Mouse (Mus musculus) embryonic stem cell, embryonic (primary cell): ENCODE data around the gene Gzmk.

Experiments
- CTCF ChIA-PET, 4 experiments: fragments of 300-600 bp in 2 of 4; fragments of 350-600 bp in 2 of 4; sonication (Branson Sonifier 250); formaldehyde crosslinking; loops; one replicate each; lab custom pipeline; 2022; ENCODE audit warnings: inconsistent platforms in 2 of 4; lab: Charles Lee
- POLR2A ChIA-PET, 4 experiments: fragments of 300-600 bp in 2 of 4; fragments of 350-600 bp in 2 of 4; sonication (Branson Sonifier 250); formaldehyde crosslinking; loops; one replicate each; lab custom pipeline; 2022; ENCODE audit warnings: antibody characterized with exemption in 4 of 4, inconsistent platforms in 1 of 4; lab: Charles Lee

The Gzmk gene

DNA sequence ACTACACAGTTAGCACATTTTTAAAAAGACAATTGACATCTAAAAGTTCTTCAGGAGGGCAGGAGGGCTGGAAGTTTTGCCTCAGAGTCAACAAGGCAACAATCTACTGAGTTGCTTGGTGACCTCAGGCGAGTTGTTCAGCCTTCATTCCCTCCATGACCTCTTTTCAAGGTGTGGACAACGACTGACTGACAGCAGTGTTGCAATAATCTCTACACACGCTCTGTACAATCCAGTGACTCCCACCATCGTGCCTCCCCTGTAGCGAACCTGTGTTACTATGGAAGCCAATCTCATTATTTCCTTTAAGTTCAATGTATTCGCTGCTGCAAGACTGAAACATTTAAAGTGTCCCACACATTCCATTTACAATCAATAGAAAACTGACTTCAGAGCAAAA, 3.9 kb downstream of the Gzmk start:
- CTCF ChIA-PET: interaction anchor here in 1 of 4 experiments (0.7 kb wide), 1 partner anchor 396 kb away, joined by 6 read pairs; the partner anchor contains the start of gene Snx18
- POLR2A ChIA-PET: interaction anchor here in 2 of 4 experiments (0.7 kb wide), 2 partner anchors 13 to 93 kb away, joined by 3 read pairs; no protein-coding TSS in a partner anchor

DNA sequence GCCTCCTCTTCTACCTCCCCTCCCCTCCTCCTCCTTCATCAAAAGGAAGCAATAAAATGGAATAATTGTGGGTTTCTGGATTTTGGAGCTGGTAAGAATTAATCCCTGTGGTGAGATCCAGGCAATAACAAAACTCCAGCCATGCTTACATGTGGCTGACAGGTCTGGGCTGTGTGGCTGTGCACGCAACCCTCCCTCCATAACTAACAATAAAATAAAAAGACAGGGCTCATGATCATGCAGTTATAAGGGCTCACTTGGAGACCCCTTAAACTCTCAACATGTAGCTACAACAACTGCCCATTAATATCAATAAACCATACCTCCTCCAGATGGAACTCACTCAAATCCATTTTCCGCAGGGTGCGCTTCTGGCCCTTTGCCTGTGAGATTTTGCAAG, 11.8 kb downstream of the Gzmk start:
- POLR2A ChIA-PET: interaction anchor here in 1 of 4 experiments (0.6 to 0.8 kb wide), 2 partner anchors 12 to 243 kb away, joined by 3 to 4 read pairs; partner anchors contain the start of gene Gzmk
- CTCF ChIA-PET: no interaction called here

DNA sequence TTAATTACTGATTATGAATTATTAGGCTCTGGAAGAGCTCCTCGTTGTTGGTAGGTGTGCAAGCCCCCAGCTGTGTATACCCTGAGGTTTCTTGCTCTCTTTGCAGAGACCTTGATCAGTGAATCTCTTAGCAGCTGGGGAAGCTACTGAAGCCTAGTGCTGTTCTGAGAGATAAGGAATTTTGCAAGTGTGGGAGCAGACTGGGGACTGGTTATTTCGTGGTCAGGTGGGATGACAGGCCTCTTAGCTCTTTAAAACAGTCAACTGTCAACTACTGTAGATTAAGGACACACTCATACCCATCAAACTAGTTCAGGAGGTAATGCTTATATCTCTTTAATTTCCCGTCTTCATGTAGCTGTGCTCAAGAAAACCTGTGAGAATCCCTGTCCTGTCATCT, 13.3 kb downstream of the Gzmk start:
- ChIA-PET POLR2A (interaction anchor here in 1 of 4 experiments (0.6 to 1.0 kb wide), 3 partner anchors 10 to 302 kb away, joined by 3 read pairs; no protein-coding TSS in a partner anchor), CTCF (interaction anchor here in 1 of 4 experiments (0.8 kb wide), 1 partner anchor 44 kb away, joined by 3 read pairs; no protein-coding TSS in a partner anchor)

DNA sequence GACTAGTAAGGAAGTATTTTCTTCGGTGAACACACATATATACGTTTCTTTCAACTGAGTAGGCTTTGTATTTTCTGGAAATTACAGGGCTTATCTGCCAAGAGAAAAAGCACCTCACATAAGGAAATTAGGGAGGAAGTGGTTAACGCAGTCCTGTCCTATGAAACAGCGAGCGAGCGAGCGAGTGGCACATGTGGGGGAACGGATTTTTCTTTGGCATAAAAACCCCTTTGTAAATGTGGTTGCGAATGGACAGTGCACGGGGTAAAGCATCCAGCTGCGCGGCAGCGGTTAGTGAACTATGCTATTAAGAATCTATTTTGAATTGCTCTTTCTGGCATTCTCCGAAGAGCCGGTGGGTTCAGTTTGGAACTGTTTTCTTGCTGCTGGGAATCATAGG, 14.4 kb downstream of the Gzmk start:
- CTCF ChIA-PET: interaction anchor here in 2 of 4 experiments (0.7 kb wide), 2 partner anchors 53 to 462 kb away, joined by 3 to 4 read pairs; no protein-coding TSS in a partner anchor
- POLR2A ChIA-PET: interaction anchor here in 2 of 4 experiments (0.6 to 0.7 kb wide), 5 partner anchors 22 to 1018 kb away, joined by 3 to 8 read pairs (median 4); no protein-coding TSS in a partner anchor

DNA sequence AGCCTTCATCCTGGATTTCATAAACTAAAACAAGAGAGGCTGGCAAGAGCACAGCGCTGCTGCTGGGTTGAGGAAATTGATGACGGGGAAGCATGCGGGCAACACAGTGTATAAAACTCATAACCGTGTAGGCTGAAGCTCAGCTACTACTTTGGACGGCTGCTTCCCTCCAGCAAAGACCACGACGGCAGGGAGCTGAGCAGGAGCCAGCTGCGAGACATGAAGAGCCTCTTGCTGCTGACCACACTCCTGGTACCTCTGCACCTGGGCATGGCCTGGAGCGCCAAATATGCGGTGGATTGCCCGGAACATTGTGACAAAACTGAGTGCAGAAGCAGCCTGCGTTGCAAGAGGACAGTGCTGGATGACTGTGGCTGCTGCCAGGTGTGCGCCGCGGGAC, 16.1 kb downstream of the Gzmk start, which contains the start of gene Esm1:
Esm1 (plus strand) TSS at position 36 of the 400 bp plus-strand sequence.
- CTCF ChIA-PET: interaction anchor here in 1 of 4 experiments (0.6 to 1.4 kb wide), 2 partner anchors 18 to 163 kb away, joined by 3 read pairs; partner anchors contain the start of gene Gpx8
- POLR2A ChIA-PET: interaction anchor here in 1 of 4 experiments (1.0 kb wide), 1 partner anchor 43 kb away, joined by 3 read pairs; no protein-coding TSS in a partner anchor

DNA sequence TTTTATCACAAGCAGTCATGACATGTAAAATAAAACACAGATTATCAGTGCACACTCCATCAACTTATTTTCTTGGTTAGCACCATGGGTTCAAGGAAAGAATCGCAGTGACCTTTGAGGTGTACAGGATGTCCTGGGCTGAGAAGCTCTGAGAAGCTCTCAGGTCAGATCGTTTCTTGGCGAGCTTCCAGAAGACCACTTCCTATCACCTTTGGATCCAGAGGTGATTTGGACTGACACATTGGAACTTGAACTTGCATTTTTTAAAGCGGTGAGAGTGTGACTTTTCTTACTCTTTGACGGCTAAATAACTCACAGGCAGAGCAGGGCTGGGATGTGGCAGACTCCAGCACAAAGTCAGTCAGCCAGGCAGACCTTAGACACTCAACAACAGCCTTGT, 20.4 kb downstream of the Gzmk start:
- ChIA-PET CTCF (no interaction called here), POLR2A (interaction anchor here in 1 of 4 experiments (2.1 kb wide), 1 partner anchor 14 kb away, joined by 4 read pairs; no protein-coding TSS in a partner anchor)

DNA sequence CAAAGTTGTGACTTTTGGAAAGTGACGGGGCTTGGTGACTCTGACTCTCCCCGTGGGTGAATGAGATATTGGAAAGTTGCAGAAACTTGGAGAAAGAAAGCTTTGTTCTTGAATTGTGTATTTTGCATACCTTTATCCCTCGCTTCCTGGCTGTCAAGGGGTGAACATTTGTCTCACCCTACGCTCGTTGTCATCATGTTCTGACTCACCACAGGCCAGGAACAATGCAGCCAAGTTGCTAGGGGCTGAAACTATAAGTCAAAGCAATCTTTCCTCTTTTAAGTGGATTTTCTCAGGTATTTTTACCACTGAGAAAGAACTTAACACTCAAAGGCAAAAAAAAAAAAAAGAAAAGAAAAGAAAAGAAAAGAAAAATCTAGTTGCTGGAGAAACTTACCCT, 22.6 kb downstream of the Gzmk start:
- POLR2A ChIA-PET: interaction anchor here in 1 of 4 experiments (1.2 kb wide), 1 partner anchor 14 kb away, joined by 4 read pairs; no protein-coding TSS in a partner anchor
- CTCF ChIA-PET: no interaction called here

DNA sequence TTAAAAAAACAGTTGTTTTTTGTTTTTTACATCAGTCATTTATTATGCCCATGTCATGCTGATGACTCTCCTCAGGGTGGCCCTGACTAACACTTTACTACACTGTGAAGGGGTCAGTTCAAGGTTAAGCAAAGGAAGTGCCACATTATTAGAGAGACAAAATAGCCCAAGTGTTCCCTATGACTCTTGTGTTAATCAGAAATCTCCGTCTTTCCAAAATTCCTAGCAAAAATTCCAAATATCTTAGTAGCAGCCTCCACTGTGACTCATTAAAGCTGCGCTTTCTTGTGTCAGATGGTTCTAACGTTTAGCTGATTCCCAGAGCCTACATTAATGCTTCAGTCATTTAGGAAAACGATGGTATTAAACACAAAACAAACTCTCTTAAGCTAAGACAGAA, 23.5 kb downstream of the Gzmk start:
- POLR2A ChIA-PET: interaction anchor here in 1 of 4 experiments (0.6 to 0.7 kb wide), 2 partner anchors 11 to 647 kb away, joined by 3 read pairs; no protein-coding TSS in a partner anchor
- CTCF ChIA-PET: no interaction called here

DNA sequence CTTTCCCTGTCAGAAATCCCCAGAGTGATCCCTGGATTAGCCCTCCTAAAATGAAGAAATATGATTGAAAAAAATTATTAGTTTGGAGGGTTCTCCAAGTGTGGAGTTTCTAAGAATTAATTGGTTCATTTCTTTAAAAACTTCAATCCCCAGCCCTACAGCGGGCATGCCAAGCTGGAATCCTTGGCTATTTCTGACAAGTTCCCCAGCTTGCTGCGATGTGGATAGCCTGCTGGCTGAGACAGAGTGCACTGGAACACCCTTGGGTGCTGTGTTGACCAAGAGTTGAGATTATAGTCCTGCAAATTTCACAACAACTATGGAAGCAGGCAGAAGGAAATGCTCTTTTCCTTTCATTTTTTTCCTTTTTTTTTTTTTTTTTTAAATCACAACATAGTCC, 24.1 kb downstream of the Gzmk start:
- POLR2A ChIA-PET: interaction anchor here in 1 of 4 experiments (0.6 to 0.7 kb wide), 2 partner anchors 11 to 646 kb away, joined by 3 read pairs; no protein-coding TSS in a partner anchor
- CTCF ChIA-PET: interaction anchor here in 1 of 4 experiments (0.7 kb wide), 1 partner anchor 1187 kb away, joined by 5 read pairs; no protein-coding TSS in a partner anchor

DNA sequence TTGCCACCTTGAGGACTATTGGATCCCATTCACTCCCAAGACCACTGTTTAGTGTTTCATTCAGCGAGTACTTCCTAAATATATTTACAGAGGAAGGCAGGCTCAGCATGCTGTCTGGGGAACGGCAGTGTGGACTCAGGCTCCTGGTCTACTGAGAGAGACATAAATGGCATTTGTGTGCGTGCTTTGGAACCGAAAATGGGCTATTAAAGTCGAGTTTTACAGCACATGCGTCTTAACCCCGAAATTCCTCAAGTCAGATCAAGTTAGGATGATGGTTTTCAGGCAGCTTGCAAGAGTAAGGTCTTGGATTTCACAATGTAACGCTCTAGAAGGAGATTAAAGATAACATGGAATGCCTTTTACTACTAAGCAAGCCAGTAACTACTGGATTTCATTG, 25.0 kb downstream of the Gzmk start:
- CTCF ChIA-PET: no interaction called here
- POLR2A ChIA-PET: interaction anchor here in 1 of 4 experiments (0.7 kb wide), 1 partner anchor 199 kb away, joined by 3 read pairs; no protein-coding TSS in a partner anchor

DNA sequence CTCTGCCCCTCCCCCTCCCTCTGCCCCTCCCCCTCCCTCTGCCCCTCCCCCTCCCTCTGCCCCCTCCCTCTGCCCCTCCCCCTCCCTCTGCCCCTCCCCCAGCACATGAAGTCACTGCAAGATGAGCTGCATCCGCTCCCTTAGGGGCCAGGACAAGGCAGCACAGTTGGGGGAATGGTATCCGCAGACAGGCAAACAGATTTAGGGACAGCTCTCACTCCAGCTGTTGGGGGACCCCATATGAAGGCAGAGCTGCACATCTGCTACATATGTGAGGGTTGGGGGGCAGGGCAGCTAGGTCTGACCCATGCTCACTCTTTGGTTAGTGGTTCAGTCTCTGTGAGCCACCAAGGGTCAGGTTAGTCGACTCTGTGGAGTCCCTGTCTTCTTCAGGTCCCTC, 26.4 kb downstream of the Gzmk start:
- ChIA-PET POLR2A (interaction anchor here in 1 of 4 experiments (1.3 kb wide), 1 partner anchor 272 kb away, joined by 5 read pairs; the partner anchor contains the start of genes Dhx29 and Mtrex), CTCF (interaction anchor here in 1 of 4 experiments (0.6 kb wide), 1 partner anchor 315 kb away, joined by 8 read pairs; no protein-coding TSS in a partner anchor)

DNA sequence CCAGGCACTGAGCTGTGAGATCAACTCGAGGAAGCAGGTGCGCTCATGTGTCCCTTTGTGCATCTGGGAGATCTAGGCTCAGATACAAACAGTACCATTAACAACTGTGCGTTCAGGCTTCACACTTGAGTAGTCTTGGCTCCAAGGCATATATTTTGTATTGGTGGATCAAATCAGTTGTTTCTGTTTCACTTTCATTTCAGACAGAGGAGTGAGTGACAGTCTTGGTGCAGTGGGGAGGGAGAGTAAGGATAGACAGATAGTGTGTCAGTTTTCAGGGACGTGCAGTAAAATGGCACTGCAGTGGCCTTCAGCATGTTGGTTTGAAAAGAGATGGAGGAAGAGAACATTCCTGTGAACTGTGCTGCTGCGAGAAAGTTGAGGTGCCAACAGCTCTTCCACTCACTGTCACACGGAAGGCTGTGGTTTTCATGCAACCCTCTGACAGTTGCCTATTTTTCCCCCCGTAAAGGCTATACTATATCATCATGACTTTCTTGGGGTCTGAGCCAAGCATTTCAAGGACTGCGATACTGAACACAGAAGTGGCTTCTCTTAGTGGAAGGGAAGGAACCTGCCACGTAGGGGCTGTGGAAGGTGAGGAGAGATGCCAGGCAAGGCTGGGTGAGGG, 27.7 kb downstream of the Gzmk start:
- ChIA-PET CTCF (interaction anchor here in 1 of 4 experiments (0.5 kb wide), 1 partner anchor 472 kb away, joined by 6 read pairs; no protein-coding TSS in a partner anchor), POLR2A (no interaction called here)

DNA sequence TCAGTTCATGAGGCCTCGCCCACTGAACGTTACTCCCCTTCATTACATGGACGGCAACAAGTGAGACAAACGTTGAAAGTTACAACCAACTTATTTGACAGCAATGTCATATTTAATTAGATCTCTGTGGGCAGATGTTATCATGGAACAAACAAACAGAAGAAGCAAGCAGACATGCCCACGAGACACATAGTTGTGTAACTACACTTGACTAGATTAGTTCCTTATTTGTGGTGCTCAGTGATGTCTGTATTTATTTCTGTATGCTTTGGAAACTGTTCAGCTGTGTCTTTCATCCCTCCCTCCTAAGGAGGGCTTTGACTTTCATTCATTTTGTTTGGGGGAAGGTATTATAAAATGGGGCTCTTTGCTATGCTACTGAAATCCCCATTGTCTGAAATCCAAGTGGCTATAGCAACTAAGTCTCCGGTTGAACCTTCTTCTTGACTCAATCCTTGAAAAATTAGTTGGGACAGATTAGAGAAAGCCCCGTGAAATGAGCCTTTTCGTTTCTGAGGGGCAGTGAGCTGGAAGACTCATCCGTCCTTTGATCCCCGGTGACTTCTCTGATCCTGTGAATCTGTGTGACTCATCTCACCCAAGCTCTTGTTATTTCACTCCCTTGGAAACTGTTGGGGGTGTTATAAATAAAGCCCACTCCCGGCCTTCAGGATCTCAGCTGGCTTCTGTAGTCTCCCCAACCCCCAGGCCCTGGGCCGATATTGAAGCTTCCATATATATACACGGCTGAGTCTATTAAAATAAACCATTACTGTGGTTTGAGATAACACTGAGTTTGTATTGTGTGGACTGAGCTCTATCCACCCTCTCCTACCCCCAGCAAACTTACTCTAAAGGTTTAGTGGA, 28.7 kb downstream of the Gzmk start:
- POLR2A ChIA-PET: no interaction called here
- CTCF ChIA-PET: no interaction called here

DNA sequence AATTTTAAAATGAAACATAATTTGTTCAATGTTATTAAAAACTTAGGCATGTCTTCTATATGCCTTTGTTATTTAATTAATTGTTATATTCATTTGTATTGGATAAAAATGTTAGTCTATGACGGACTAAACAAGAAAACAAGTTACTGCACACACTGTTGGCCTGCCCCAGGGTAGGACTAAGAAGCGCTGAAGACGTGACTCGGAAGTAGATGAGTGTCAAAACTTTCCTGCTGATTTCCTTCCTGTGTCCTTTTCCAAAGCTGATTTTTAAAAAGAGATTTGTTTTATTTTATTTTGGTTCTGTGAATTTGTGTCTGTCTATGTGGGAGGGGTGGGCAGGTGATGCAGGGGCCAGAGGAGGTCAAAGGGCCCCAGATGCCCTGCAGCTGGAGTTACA, 42.0 kb downstream of the Gzmk start:
- CTCF ChIA-PET: no interaction called here
- POLR2A ChIA-PET: interaction anchor here in 2 of 4 experiments (0.5 to 0.7 kb wide), 3 partner anchors 28 to 153 kb away, joined by 3 to 4 read pairs (median 3); no protein-coding TSS in a partner anchor

DNA sequence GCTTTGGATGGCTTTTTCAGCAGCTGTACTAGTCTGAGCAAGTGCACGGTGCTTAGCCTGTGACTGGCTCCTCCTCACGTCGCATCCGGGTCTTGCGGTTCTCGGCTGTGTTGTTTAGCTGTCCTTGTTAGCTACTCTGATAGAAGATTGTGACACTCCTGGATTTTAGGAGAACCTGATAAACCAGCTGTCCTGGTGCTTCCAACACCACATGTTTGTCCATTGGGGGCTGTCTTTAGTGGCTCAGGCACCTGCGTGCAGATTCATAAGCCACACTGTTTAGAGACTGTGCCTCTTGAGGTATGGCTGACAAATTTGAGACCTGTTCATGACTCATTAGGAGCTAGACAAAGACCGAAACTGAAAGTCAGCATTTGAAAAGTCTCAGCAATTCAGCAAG, 42.4 kb downstream of the Gzmk start:
- ChIA-PET CTCF (no interaction called here), POLR2A (interaction anchor here in 2 of 4 experiments (0.5 to 0.7 kb wide), 3 partner anchors 29 to 153 kb away, joined by 3 to 4 read pairs (median 3); no protein-coding TSS in a partner anchor)

DNA sequence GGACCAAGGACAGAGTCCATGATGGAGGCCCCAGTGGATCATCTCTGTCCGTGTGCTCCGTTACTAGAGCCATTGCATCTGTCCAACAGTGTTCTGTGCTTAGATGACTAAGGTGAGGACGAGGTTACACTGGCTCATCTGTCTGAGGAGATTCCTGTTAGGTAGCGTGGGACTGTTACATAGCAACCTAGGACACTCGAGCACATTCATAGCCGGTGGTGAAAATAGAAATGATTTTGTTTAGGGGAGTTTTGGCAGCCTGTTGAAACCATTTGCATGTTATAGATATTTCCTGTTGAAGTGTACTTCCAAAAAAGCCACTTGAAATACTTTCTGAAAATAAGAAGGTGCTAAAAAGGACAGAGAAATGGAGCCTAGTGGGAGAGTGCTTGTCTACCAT, 51.5 kb downstream of the Gzmk start:
- ChIA-PET POLR2A (no interaction called here), CTCF (no interaction called here)

DNA sequence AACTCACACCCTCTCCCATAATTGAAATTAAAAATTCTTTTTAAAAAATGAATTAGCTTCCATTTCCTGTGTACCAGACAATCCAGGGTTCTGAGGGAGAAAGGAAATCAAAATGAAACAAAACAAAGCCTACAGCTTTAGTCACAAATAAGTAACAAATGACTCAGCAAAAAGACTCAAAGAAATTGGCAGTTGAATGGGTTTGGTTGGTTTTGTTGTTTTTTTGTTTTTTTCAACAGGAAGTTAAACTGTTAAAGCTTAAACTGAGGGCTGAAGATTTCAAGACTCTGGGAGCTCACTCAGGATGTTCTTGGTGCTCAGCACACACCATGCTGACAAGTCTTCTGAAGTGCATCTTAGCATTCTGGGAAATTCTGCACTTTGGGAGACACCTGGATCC, 55.5 kb downstream of the Gzmk start:
- CTCF ChIA-PET: interaction anchor here in 1 of 4 experiments (0.6 kb wide), 1 partner anchor 982 kb away, joined by 3 read pairs; no protein-coding TSS in a partner anchor
- POLR2A ChIA-PET: no interaction called here

DNA sequence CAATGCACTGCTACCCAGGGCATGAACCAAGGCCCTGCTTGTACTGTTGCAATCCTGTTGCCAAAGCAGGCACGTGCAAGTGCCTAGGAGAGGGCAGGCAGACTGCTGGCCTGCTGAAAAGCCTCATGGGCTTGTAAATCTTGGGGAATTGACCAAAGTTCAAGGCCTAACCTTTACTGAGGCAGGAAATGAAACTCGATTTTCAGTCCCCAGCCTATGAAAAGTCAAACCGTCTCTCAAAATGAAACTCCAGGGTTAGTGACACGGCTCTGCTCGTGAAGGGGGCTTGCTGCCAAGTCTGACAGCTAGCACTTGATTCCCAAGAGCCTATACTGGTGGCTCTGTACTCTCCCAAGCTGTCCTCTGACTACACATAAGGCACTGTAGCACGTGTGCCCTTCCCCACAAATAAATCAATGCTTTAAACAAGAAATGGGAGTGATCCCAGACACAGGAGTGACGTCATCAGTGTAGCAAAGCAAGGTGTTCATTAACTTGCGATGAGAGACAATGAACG, 57.6 kb downstream of the Gzmk start:
- POLR2A ChIA-PET: no interaction called here
- CTCF ChIA-PET: no interaction called here
